Mouse (Mus musculus) small intestine, adult 2 months (tissue): ENCODE measurements around the gene Bicdl2.

ENCODE experiments used
- CTCF ChIP-seq: fragments of 200-500 bp; IDR thresholded peaks from 2 replicates; pipeline ENCODE4 v1.5.1; 2012; ENCODE audit warnings: low read depth, mild to moderate bottlenecking, control low read depth, inconsistent platforms, low read length, moderate library complexity, mixed read lengths; ENCODE audit not compliant: insufficient replicate concordance, insufficient read length; ENCODE audit errors: extremely low read depth
- POLR2A ChIP-seq: fragments of 200-500 bp; IDR thresholded peaks from 2 replicates; pipeline ENCODE4 v1.6.1; 2012; ENCODE audit warnings: low read depth, mild to moderate bottlenecking, control low read depth, inconsistent platforms, low read length, moderate library complexity

GRCm38 (mm10) chr17:23658450-23658849 lies 1.9 kb upstream of the Bicdl2 start:
- no peak for TF ChIP-seq CTCF
- no peak for TF ChIP-seq POLR2A
